Mouse (Mus musculus): ENCODE measurements around the gene Gm5741.

GRCm38 (mm10) chr8:85086238-85086637, 18.5 kb upstream of the Gm5741 start:
- no peak for TF ChIP-seq CTCF (IDR thresholded peaks at IDR 0.05; ENCODE audit: low read depth, low read length)
- no peak for TF ChIP-seq GATA1 (IDR thresholded peaks at IDR 0.05; ENCODE audit: borderline replicate concordance, low read length)
- no peak for TF ChIP-seq TAL1 (conservative IDR thresholded peaks at IDR 0.05; ENCODE audit: low read depth, low read length)
- TF ChIP-seq POLR2AphosphoS5 (IDR thresholded peaks at IDR 0.05; ENCODE audit: insufficient replicate concordance, low read depth, low read length), result no peak

Data from G1E (cell line).